Mouse (Mus musculus): ENCODE measurements around the gene Uox.

DNA sequence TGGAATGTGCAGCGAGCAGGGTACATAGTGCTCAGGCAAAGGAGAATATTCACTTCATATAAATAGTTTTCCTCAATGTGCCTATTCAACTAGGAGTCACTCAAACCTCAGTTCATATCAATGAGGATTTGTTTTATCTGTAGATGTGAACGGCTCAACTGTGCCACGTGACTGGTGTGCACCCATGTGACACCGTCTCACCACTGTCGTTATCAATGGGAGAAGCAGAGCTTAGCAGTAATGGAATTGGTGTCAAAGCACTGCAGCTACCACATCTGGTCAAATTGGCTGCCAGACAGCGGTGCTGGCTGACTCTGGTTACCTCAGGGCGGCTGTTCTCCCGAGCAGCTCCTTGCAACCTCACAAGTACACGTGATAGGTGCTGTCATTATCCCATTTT is 34.4 kb downstream of the Uox start:
- TF ChIP-seq POLR2A (IDR thresholded peaks at IDR 0.05; ENCODE audit: borderline replicate concordance, low read depth, low read length), result no peak
- no peak for TF ChIP-seq CTCF (IDR thresholded peaks at IDR 0.05; ENCODE audit: low read depth, low read length)
